Mouse (Mus musculus) urinary bladder, adult 2 months (tissue): ENCODE data around the gene Gm4737. TPM values are rescaled to one million over a fixed set of nuclear protein-coding genes. Genes with fewer than 3 reads are reported as not detected.

Experiments used
- polyA plus RNA-seq: library from polyadenylated mRNA; depleted of rRNA; stranded (reverse); fragments of >200 nt; gene quantifications from 2 replicates; pipeline ENCODE4 v1.2.3, GENCODE M21; 2012; rRNA removed

The Gm4737 gene
- polyA plus RNA-seq, 1 experiment = 4.3 TPM

Other genes with a start within 250 kb of the Gm4737 start
- gene Phldb2, start 201.5 kb downstream of the Gm4737 start, polyA plus RNA-seq = 65.9 and 73.9 TPM in 2 replicates
- gene Plcxd2, start 144.9 kb downstream of the Gm4737 start, polyA plus RNA-seq = 0.63 and 0.78 TPM in 2 replicates
- gene Cd96, start 34.8 kb downstream of the Gm4737 start, polyA plus RNA-seq = 0.19 and 0.31 TPM in 2 replicates